Mouse (Mus musculus) hindbrain, embryonic 12.5 days (tissue): ENCODE measurements around the gene Plod2. TPM values are rescaled to one million over a fixed set of nuclear protein-coding genes. Genes with fewer than 3 reads are reported as not detected.

ENCODE experiments used
- ATAC-seq: fragments of 200-750 bp; cut with Nextera tagmentation; 2 replicates; pipeline ENCODE4 v1.8.0; 2017; ENCODE audit warnings: moderate TSS enrichment; ENCODE audit not compliant: low FRiP score
- H3K27ac ChIP-seq: fragments of 300-500 bp; sonication (generic); 2 replicates; pipeline ENCODE4 v1.5.1; 2016; ENCODE audit warnings: mild to moderate bottlenecking
- H3K27me3 ChIP-seq: fragments of 300-500 bp; sonication (generic); 2 replicates; pipeline ENCODE4 v1.6.1; 2016; ENCODE audit warnings: mild to moderate bottlenecking
- H3K36me3 ChIP-seq: fragments of 300-500 bp; sonication (generic); 2 replicates; pipeline ENCODE4 v1.6.1; 2016; ENCODE audit warnings: mild to moderate bottlenecking
- H3K4me1 ChIP-seq: fragments of 300-500 bp; sonication (generic); 2 replicates; pipeline ENCODE4 v1.6.1; 2016
- H3K4me2 ChIP-seq: fragments of 300-500 bp; sonication (generic); replicated peaks from 2 replicates; pipeline ENCODE4 v1.6.1; 2016; ENCODE audit warnings: mild to moderate bottlenecking
- H3K4me3 ChIP-seq: fragments of 300-500 bp; sonication (generic); 2 replicates; pipeline ENCODE4 v1.5.1; 2016; ENCODE audit warnings: mild to moderate bottlenecking
- H3K9ac ChIP-seq: fragments of 300-500 bp; sonication (generic); 2 replicates; pipeline ENCODE4 v1.6.1; 2016; ENCODE audit warnings: mild to moderate bottlenecking, moderate library complexity
- H3K9me3 ChIP-seq: fragments of 300-500 bp; sonication (generic); replicated peaks from 2 replicates; pipeline ENCODE4 v1.6.1; 2016; ENCODE audit warnings: mild to moderate bottlenecking
- WGBS: fragments of 180-500 bp; shearing (Covaris S2); methylation state at CpG from one replicate; pipeline ENCODE4 v1.1.7; 2016; 5-methylcytosine and 5-hydroxymethylcytosine counted together
- polyA plus RNA-seq: library from polyadenylated mRNA; unstranded; fragments of >200 nt; fragmentation: Nextera tagmentation; extraction: Ambion mirVana; gene quantifications from 2 replicates; pipeline ENCODE4 v1.2.1, GENCODE M21; 2016

Gene Plod2
- polyA plus RNA-seq: 48.6 and 58.2 TPM in 2 replicates

DNA sequence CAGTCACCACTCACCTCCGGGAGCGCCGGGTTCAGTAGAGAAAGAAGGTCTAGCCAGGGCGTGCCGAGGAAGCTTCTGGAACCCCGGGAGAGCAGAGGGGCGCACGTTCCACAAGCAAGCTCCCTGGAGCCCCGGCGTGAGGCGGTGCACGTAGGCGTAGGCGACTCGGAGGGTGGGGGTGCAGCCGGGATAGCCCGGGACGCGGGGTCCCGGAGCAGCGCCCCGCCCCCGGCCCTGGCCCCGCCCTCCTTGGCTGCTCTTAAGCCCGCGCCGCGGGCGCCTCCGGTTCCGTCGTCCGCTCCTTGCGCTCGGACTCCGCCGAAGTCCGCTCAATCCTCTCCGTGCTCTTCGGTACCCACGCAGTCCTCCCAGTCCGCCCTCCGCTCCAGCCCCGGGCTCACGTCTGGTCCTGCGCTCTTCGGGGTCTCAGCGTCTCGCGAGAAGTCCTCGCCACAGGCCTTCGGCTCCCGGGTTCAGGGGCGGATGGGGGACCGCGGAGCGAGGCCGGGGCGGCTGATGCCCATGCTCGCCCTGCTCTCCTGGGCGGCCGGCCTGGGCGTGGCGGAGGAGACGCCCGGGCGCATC lies at the start of gene Plod2:
Gene Plod2, plus strand, starts transcription at position 247 of the 585 bp plus-strand sequence.
- H3K4me3 ChIP-seq: peak within 1 kb of the TSS; percentile 69
- H3K4me2 ChIP-seq: peak within 1 kb of the TSS; percentile 77
- H3K9me3 ChIP-seq: no peaks in the 10 kb centered on the region
- no peaks in the 10 kb centered on the region for H3K36me3 ChIP-seq
- H3K9ac ChIP-seq: peak within 1 kb of the TSS; percentile 89
- peak within 1 kb of the TSS; percentile 82 for H3K27ac ChIP-seq
- ATAC-seq: peak; percentile 95
- peaks cover 17% of the 10 kb centered on the region for H3K4me1 ChIP-seq
- no peaks in the 10 kb centered on the region for H3K27me3 ChIP-seq
- 1% methylated on average over 54 of the region's 67 CpGs for WGBS

DNA sequence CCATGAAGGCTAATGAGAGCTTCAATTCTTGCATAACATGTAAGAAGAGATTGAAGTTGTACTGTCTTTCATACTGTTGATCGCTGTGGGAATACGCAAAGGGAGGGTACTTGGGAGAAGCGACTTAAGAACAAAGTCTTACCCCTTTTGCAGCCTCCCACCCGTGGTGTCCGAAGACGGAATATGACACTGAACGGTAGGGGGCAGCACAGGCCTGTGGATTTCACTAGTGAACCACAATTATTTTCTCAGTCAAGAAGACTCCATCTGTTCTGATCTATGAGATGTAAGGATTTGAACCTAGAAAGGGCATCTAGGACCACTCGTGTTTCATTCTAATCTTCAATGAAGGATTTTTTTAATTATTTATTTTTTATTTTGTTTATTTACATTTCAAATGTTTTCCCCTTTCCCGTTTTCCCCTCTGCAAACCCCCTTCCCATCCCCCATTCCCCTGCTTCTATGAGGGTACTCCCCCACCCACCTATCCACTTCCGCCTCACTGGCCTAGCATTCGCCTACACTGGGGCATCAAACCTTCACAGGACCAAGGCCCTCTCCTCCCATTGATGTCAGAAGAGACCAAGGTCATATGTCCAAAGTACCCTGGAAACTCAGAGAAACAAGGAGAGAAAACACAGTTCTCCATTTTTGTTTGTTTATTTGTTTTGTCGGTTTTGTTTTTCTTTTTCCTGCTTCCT lies 42.2 kb upstream of the Plod2 start:
- peak; percentile 69; the same call in 1 of the 2 replicates for ATAC-seq
- Histone ChIP-seq H3K27me3 (no peaks in the 10 kb centered on the region), H3K9me3 (no peaks in the 10 kb centered on the region), H3K4me2 (no peak overlapping the region), H3K9ac (no peak overlapping the region), H3K36me3 (no peaks in the 10 kb centered on the region), H3K27ac (no peak overlapping the region), H3K4me3 (no peak overlapping the region), H3K4me1 (no peaks in the 10 kb centered on the region)
- 48% methylated on average over 12 of the region's 12 CpGs for WGBS

DNA sequence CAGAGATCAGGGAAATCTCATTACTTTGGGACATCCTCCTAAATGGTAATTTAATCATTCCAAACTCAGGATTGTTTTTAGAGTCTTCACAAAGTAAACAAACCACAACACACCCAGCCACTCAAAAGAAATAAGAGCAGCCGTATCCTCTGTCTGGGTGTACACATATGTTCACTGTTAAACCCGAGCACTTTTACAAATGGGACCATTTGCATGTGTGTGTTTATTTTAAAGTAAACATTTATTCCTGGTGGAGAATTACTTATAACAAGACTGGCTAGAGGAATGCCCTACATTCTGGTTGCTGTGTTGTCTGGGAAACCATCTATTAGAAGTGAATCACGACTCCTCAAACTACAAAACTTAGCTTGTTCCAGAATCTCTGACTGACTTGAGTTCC lies 37.8 kb upstream of the Plod2 start:
- Histone ChIP-seq H3K36me3 (no peaks in the 10 kb centered on the region), H3K9ac (no peak overlapping the region), H3K4me1 (no peaks in the 10 kb centered on the region), H3K9me3 (no peaks in the 10 kb centered on the region), H3K4me3 (no peak overlapping the region), H3K27me3 (no peaks in the 10 kb centered on the region), H3K27ac (no peak overlapping the region), H3K4me2 (no peak overlapping the region)
- WGBS: 70% methylated on average over 3 of the region's 3 CpGs
- no peak for ATAC-seq

DNA sequence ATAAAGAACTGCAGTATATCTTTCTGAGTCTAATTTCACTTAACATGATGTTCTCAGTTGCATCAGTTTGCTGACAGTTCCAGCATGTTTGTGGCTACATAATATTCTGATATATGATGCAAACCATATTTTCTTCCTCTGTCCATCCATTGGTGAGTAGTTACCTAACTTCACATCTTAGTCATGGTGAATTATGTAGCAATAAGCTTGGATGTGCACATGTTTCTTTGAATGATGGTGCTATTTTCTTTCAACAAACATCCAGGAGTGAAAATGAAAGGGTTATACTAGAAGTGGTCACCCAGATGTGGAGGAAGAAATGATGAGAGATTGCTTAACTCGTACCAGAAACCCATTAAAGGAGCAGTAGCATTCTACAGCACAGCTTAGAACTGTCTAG lies 37.1 kb upstream of the Plod2 start:
- ATAC-seq: no peak
- WGBS: 83% methylated on average over 1 of the region's 1 CpGs
- Histone ChIP-seq H3K36me3 (no peaks in the 10 kb centered on the region), H3K27me3 (no peaks in the 10 kb centered on the region), H3K9me3 (no peaks in the 10 kb centered on the region), H3K4me1 (no peaks in the 10 kb centered on the region), H3K9ac (no peak overlapping the region), H3K4me3 (no peak overlapping the region), H3K4me2 (no peak overlapping the region), H3K27ac (no peak overlapping the region)

DNA sequence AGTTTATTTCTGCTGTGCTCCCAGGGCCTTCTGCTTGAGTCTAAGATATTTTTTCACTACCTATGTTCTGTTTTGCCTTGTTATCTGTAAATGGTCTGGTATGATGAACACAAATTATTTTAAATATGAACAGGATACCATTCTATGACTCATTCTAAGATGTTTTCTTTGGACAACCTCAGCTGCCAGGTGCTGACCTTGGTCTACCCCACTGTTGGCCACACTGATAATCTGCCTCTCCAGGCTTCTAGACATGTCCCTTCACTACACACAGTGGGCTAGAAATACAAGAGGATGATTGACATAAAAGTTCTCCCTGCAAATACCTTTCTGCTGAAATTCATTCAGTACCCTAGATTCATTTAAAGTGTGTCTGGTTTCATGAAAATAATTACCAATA lies 30.3 kb upstream of the Plod2 start:
- Histone ChIP-seq H3K9ac (no peak overlapping the region), H3K4me3 (no peak overlapping the region), H3K9me3 (no peaks in the 10 kb centered on the region), H3K27ac (no peak overlapping the region), H3K27me3 (no peaks in the 10 kb centered on the region), H3K36me3 (no peaks in the 10 kb centered on the region), H3K4me2 (no peak overlapping the region), H3K4me1 (no peaks in the 10 kb centered on the region)
- no peak for ATAC-seq

DNA sequence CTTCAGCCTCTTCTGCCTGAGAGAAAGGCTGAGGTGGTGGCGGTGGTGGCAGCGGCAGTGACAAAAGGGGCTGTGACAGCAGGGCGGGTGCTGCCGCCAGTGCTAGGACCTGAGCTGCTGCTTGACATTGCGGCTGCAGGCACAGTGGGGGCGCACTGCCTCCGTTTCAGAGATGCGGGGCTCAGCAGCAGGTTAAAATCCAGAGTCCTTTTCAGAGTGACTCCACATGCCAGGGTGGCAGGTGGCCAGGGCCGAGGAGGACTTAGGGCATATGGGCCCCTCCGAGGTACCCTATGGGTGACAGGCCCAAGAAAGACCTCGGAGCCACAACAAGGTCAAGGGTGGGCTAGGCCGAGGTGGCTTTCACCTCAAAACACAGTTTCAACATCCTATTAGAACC lies 25.0 kb upstream of the Plod2 start:
- H3K4me3 ChIP-seq: no peak overlapping the region
- no peak overlapping the region for H3K4me2 ChIP-seq
- peaks cover 9% of the 10 kb centered on the region for H3K9me3 ChIP-seq
- H3K36me3 ChIP-seq: no peaks in the 10 kb centered on the region
- no peaks in the 10 kb centered on the region for H3K27me3 ChIP-seq
- WGBS: 93% methylated on average over 12 of the region's 12 CpGs
- ATAC-seq: no peak
- H3K27ac ChIP-seq: no peak overlapping the region
- no peak overlapping the region for H3K9ac ChIP-seq
- no peaks in the 10 kb centered on the region for H3K4me1 ChIP-seq

DNA sequence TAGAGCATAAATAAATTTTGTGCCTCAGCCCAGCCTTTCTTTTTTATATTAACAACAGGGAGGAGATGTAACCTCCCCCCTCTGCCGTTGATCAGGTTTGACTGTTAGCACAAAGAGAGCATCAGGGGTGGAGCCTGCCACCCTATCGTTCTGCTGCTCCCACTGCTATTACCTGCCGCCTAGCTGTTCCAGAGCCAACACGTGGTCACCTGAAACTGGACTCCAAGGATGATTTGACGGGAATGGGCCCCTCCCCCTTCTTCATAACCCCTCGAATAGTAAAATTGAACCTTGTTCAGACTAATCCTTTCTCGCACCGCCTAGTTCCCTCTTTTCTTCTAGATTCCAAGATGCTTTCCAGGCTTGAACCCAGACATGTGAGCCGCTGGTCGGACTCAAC lies 21.3 kb upstream of the Plod2 start:
- Histone ChIP-seq H3K27me3 (no peaks in the 10 kb centered on the region), H3K9ac (no peak overlapping the region), H3K36me3 (no peaks in the 10 kb centered on the region), H3K9me3 (peaks cover 9% of the 10 kb centered on the region), H3K4me1 (no peaks in the 10 kb centered on the region), H3K4me2 (no peak overlapping the region), H3K4me3 (no peak overlapping the region), H3K27ac (no peak overlapping the region)
- no peak for ATAC-seq
- WGBS: 93% methylated on average over 10 of the region's 10 CpGs

DNA sequence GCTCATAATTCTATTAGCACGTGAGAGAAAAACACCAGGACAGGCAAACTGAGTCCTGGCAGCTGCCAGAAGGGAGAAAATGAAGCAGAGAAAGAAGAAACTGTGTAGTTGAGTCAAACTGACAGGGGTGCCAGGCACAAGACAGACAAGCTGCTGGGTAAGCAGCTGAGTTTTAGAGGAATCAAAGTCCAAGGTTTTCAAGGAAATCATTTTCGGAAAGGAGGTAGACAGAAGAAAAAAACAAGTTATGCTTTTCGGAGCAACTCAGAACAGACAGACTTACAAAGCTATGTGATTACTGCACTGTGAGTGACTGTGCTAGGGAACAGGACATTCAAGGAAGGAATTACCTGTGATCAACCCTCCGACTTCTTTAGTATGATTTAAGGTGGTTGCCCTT lies 17.5 kb upstream of the Plod2 start:
- Histone ChIP-seq H3K9me3 (peaks cover 3% of the 10 kb centered on the region), H3K36me3 (no peaks in the 10 kb centered on the region), H3K27ac (no peak overlapping the region), H3K27me3 (no peaks in the 10 kb centered on the region), H3K4me1 (no peaks in the 10 kb centered on the region), H3K9ac (no peak overlapping the region), H3K4me3 (no peak overlapping the region), H3K4me2 (no peak overlapping the region)
- ATAC-seq: no peak
- 84% methylated on average over 4 of the region's 4 CpGs for WGBS

DNA sequence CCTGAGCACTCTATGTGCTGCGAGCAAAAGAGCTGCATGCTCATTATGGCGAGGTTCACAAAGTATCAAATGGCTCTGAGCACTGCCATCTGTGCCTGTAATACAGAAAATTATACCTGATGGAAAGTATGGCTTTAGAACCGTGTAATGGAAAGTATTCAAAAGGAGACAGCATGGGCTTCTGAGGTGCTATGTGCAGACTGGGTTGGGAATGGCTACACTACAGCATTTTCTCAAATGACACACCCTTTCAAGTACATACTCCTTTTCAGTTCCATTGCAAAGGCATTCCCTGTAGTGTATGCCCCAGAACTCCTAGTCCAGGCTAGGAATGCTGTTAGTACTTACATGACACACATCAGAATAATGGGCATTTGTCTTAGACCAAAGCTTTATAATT lies 12.0 kb upstream of the Plod2 start:
- Histone ChIP-seq H3K4me3 (no peak overlapping the region), H3K27me3 (no peaks in the 10 kb centered on the region), H3K4me1 (no peaks in the 10 kb centered on the region), H3K9me3 (no peaks in the 10 kb centered on the region), H3K4me2 (no peak overlapping the region), H3K27ac (no peak overlapping the region), H3K36me3 (no peaks in the 10 kb centered on the region), H3K9ac (no peak overlapping the region)
- WGBS: 77% methylated on average over 3 of the region's 3 CpGs
- ATAC-seq: no peak

DNA sequence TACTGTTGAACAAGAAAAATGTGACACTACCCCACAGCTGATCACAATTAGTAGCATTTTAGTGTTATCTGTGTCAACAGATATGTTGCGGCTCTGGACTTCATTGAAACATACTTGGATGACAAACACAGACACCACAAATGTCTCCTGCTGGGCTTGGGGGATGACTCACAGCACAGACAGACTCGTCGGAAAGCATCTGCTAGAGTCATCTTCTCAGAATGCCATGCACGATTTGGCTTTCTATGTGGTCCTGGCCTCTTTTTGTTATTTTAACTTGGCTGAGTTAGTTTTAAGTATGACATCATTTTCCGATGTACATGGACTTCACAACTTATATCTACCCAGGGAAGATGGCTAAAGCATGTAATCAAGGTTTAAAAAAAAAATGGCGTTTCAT lies 4.3 kb upstream of the Plod2 start:
- WGBS: 78% methylated on average over 6 of the region's 6 CpGs

DNA sequence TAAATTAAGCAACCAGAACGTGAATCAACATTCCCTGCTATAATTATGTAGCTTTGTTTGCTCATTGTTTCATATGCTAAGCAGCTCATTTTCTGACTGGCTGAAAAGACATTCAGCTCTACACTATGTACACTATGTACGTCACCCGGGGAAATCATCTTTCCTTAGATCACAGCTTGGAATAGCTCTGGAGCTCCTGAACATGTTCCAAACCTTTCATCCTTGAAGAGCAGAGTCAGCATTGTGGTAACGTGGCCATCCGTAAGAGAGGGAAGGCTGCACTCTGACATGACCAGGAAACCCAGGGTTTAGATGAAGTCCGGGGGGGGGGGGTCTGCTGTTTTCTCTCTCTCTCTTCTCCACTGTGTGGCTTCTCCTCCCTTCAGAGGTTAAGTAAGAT lies 3.8 kb upstream of the Plod2 start:
- no peak for ATAC-seq
- no peak overlapping the region for H3K4me2 ChIP-seq
- H3K9ac ChIP-seq: no peak overlapping the region
- no peak overlapping the region for H3K4me3 ChIP-seq
- 71% methylated on average over 6 of the region's 6 CpGs for WGBS
- H3K36me3 ChIP-seq: no peaks in the 10 kb centered on the region
- H3K27ac ChIP-seq: no peak overlapping the region
- H3K27me3 ChIP-seq: no peaks in the 10 kb centered on the region
- no peaks in the 10 kb centered on the region for H3K9me3 ChIP-seq
- peaks cover 6% of the 10 kb centered on the region; the same call in 1 of the 2 replicates for H3K4me1 ChIP-seq

More for the DNA sequence above, 4.3 kb upstream of the Plod2 start:
- Histone ChIP-seq H3K9me3 (no peaks in the 10 kb centered on the region), H3K9ac (no peak overlapping the region), H3K36me3 (no peaks in the 10 kb centered on the region), H3K27me3 (no peaks in the 10 kb centered on the region), H3K4me1 (peaks cover 2% of the 10 kb centered on the region; the same call in 1 of the 2 replicates), H3K4me2 (no peak overlapping the region), H3K4me3 (no peak overlapping the region), H3K27ac (no peak overlapping the region)
- ATAC-seq: no peak

DNA sequence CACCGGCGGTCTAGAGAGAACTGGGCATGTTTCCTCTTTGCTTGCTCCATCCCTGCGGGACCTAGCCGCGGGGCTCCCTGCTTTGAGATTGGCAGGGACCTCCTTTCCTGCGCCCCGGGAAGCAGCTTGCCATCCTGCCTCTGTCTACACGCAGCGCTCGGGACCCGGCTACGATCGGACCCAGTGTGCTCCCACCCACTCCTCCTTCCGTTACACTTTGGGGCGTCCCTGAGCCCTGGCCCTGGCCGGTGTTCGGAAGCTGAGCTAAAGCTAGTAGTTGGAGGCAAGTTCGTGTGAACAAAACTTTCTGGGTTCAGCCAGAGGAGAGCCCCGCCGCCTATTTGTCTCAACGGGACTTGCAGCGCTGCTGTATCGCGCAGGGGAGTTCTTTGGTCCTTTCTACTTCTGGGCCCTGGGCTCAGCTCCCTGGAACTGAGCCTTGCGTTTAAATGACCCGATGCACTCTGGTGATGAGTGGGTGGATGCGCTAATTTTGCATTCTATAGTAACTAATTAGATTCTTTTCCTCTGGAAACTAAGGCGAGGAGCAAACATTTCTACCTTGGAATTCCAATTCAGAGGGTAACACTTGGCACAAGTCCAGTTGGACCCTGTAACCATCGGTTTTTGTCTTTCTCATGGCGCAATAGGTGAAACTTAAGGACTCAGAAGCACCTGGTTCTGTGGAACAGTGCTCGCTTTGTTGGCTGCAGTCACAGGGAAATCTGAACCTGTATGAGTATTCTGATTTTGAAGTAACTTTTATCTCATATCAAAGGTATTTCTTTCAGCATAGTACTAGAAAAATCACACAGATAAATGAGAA lies 781 bp downstream of the Plod2 start:
- Histone ChIP-seq H3K9ac (peak overlapping the region; percentile 89), H3K36me3 (no peaks in the 10 kb centered on the region), H3K4me3 (peak overlapping the region; percentile 69), H3K9me3 (no peaks in the 10 kb centered on the region), H3K4me1 (peaks cover 17% of the 10 kb centered on the region), H3K27ac (peak overlapping the region; percentile 82), H3K4me2 (peak overlapping the region; percentile 77), H3K27me3 (no peaks in the 10 kb centered on the region)
- peak; percentile 77 for ATAC-seq
- 2% methylated on average over 31 of the region's 31 CpGs for WGBS
